Mouse (Mus musculus) layer of hippocampus, adult 8-10 months (tissue): ENCODE measurements at regions not wholly inside any gene's neighbourhood (a gene's known extent, or its start where the extent isn't known, plus 50 kb on each side); places are given as distances from the start of the nearest gene placed in this dataset.
A peak's percentile ranks its signal among the peaks of the same experiment; 100 is the strongest.

ENCODE experiments used
- DNase-seq, 2 experiments: peaks; one replicate each; pipeline ENCODE4 v3.0.0; 2022; ENCODE audit warnings: low spot score in 2 of 2

DNA sequence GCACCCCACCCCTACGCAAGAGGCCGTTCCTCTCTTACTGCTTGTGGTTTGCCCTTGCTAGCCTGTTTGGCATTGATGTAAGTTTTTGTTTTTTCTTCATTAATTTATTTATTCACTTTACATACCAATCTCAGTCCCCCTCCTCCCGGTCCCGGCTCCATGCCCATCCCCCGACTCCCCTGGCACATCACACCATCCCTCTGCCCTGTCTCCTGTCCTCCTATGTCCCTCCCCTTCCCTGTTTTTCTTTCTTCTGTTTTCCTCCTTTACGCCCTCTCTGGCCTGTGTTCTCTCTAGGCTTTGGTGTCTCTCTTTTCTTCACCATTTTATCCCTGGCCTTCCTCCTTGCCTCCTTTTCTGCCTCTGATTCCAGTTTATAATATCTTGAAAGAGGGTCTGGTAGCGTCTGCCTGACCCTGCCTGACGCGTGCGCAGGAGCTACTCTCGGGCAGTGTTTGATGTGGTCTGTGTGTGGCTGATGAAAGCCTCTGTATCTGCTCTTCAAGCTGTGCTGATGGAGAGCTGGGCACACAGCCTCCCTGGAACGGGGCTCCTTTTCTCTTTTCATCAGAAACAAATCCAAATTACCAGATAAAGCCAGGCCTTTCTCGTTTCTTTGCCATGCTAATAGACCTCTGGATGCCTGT lies 172.0 kb upstream of the Camk1g start:
- no peak for DNase-seq

- no peak for DNase-seq
Observed at GRCm38 (mm10) chr1:193541281-193541680, 171.2 kb upstream of the Camk1g start.

GRCm38 (mm10) chr1:193540486-193540885 lies 170.4 kb upstream of the Camk1g start:
- no peak for DNase-seq

DNA sequence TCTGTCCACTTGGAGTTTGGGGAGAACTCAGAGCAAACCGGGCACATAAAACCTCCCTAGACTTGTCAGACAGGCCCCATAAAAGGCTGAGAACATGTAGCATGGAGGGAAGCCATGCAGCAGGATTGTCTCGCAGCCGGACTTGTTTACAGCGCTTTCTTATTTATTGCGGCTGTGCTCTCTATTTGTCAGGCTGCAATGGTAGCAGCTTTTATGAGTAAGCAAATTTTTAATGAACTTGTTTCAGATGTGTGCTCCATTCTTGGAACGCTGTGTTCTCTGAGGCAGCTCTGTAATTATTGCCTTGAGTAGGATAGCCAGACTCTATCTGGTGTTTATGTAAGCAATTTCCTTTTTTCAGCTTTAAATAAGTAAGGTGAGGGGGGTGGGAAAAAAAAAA lies 169.2 kb upstream of the Camk1g start:
- DNase-seq: peak in 1 of 2 experiments; percentile 10

DNA sequence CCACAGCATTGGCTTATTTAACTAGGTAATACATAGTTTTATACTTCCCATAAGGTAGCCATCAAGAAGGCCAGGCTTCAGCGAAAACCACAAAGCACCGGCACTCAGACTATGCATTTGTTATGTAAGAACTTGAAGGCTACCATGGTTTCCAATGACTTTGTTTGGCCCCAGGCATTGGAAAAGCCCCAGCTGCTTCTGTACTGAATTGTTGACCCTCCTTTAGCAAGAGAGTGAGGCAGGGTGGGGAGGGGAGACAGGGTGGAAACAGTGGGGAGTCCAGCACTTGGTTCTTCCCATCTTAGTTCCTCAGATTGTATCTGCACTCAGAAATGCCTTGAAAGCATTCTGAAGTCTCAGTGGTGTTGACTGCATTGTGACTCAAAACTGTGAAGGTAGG lies 168.3 kb upstream of the Camk1g start:
- no peak for DNase-seq

DNA sequence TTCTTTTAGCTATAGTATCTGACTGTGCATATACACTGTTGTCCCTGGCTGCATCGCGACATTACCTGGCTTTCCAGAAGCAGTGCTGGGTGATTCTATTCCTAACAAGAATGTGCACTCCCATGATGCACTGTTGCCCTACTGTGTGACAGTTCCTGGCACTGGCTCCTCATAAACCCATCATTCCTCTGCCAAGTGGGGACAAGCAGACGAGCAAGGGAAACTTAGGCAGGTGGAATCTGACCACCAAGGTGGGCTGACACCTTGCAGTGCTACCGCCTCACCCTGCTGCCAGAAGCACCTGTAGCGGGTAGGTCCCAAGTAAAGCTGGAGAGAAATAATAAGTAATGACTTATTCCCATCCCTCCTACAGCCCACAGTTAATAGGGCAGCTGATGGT lies 167.5 kb upstream of the Camk1g start:
- no peak for DNase-seq

DNA sequence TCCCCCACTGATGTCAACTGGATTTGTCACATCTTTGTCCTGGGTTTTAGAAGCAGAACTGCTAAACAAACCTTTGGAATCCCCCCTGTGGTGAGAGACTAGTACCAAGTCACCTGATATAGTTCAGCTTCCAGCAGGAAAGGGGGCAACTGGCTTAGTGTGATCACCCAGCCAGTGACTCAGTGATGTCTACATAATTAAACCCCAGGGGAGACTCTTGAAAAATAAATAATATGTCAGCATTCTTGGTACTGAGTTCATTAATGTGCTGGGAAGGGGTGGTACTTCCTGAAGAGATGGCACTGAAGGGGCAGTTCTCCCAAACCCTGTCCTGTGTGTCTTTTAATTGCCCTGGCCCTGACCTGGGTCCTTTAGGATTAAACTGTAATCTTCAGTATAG lies 166.5 kb upstream of the Camk1g start:
- DNase-seq: no peak

DNA sequence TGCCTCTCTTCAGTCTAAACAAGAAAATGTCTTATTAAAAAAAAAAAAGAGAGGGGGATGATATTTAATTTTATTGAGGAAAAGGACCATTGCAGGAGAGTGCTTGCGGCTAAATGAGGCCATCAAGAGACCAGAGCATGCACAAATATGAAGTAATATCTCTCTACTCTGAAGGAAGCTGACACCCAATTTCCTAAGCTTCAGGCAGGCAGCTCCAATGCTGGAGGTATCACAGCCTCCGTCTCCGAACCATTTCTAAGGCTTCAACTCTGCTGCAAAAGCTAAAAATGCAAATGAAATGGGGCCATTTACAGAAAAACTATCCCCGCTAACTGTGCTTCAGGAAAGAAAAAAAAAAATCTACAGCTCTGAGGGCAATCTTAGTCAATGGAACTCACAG lies 164.4 kb upstream of the Camk1g start:
- DNase-seq: no peak

GRCm38 (mm10) chr1:193526501-193526900 lies 156.4 kb upstream of the Camk1g start:
- DNase-seq: no peak

DNA sequence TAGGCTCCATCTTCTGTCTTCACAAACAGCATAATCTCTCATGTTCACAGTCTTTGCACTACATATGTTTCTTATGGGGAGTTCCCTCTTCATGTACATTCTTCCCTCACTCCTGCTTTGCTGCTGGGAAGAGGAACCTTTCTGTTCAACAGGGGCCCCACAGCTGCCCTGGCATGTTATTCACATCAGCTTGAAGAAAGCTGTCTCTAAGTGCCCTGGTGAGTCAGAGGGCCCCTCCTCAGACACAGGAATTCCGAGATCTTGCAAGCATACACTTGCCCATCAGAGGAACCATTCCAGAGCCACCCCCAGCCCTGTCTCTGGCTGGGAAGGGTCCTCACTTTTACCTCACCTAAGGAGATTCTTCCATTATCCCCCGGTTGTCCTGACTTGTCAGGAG lies 151.9 kb upstream of the Camk1g start:
- DNase-seq: no peak

DNA sequence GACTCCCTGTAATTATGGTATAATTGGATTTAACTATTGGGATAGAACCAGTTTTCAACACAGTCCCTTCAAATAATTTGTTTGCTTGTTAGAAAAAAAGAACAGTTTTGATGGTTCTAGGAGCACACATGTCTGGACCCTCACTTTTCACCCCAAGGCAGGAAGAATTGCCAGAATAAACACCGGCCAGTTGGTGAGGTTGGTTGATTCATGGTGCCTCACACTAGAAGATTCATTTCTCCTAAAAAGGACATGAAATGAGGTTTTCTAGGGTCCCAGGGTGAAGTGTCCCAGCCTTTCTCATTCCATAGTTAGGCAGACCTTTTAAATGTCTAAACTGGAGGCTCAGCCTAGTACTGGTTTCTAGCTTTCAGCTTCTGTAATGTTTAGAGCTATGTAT lies 148.7 kb upstream of the Camk1g start:
- no peak for DNase-seq

- DNase-seq: no peak
Observed at GRCm38 (mm10) chr1:193517968-193518367, 147.9 kb upstream of the Camk1g start.

DNA sequence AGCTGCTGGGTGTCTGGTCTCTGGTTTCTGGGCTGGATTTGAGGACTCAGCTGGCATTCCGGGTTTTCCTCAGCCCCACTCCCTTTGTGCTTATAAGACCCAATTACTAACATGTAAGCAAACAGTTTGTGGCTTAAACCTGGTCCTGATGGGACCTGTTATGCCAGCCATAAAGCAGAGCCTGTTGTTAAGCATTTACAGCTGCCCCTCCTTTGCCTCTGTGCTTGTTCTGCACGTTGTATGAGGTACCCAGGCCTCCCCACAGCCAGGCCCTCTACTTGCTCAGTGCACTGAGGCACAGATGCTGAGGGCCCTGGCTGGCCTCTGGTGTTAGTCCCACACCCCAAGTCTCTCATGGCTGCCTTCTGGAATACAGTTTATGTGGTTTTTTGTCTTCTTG lies 147.2 kb upstream of the Camk1g start:
- no peak for DNase-seq

DNA sequence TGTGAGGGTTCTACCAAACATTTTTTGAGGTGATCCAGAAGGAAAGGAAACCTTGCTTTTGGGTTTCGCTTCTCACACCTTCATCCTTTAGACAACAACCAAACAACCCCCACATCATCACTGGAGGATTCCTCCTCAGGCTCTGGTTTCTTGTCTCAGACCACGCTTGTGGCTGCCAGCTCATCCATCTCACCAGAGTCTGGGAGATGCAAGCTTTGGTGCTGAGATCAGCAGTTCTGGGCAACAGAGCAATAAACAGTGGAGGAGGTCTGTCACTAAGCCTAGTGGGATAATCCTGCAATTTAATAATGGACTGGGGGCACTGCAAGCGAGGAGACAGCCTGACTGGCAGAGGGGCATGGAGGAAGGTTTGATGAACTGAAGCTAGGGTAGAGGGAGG lies 146.3 kb upstream of the Camk1g start:
- no peak for DNase-seq

GRCm38 (mm10) chr1:193513929-193514710 lies 144.0 kb upstream of the Camk1g start:
- no peak for DNase-seq

DNA sequence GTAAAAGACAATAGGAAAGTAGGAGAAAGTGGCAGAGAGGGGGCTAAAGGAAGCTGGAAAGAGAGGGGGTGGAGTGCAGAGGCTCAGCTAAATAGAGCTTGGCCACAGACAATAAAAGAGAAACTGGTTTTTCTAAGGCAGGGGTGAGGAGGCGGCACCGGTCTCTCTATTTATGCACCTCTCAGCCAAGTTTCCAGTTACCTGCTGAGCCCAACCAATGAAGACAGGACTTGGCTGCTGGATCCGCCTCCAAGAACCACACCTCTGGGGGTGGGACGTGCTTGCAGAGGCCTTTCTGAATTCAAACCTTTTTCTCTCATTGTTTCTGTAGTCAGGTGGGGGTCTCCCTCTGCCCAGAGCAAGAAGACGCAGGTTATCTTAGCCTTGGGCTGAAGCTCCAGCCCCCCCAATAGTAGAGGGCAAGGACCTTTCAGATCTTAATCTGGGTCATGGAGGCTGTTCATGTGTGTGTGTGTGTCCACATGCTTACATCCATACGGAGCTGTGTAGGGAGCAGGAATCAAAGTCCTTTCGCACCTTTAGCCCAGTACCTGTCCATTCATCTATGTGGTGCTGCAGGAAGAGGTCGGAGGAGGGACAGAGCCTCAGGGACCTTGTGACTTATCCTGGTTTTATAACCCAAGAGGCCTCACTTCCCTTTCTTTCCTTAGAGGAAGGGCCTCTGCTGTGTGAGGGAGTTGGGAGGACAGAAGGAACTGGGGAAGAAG lies 140.1 kb upstream of the Camk1g start:
- no peak for DNase-seq

- DNase-seq: no peak
Observed at GRCm38 (mm10) chr1:193508271-193508670, 138.2 kb upstream of the Camk1g start.

- no peak for DNase-seq
Observed at GRCm38 (mm10) chr1:193506991-193507390, 136.9 kb upstream of the Camk1g start.

GRCm38 (mm10) chr1:193505381-193505780 lies 135.3 kb upstream of the Camk1g start:
- DNase-seq: no peak

DNA sequence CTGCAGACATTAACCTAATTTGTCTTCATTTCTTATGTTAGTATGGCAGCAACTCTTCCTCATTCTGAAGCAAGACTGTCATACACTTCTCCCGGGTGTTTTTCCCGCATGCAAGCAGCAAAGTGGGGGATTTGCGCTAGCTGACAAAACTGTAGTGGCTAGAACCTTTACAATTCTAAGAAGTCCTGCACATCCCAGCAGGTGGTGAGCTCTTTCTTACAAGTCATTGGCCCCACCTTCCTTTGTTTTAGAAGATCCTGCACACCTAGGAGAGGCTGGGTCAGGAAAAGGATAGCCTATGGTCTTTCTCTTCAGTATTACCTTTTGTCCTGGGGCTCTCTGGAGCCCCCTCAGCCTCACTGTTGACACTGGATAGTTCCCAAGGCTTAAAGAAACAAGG lies 134.5 kb upstream of the Camk1g start:
- DNase-seq: no peak

GRCm38 (mm10) chr1:193503624-193504325 lies 133.7 kb upstream of the Camk1g start:
- peak; percentile 25 to 68 for DNase-seq
